Mouse (Mus musculus) forebrain, embryonic 13.5 days (tissue): Measurements from ENCODE around the gene Ptger1. TPM values are rescaled to one million over a fixed set of nuclear protein-coding genes. Genes with fewer than 3 reads are reported as not detected.

Experiments
- polyA plus RNA-seq: library from polyadenylated mRNA; unstranded; fragments of >200 nt; fragmentation: Nextera tagmentation; extraction: Ambion mirVana; gene quantifications from 2 replicates; pipeline ENCODE4 v1.2.1, GENCODE M21; 2015

The Ptger1 gene
- polyA plus RNA-seq, 1 experiment from 2014 or later = 0.67 TPM

Other genes starting within 250 kb of the Ptger1 start
- gene Scoc, start 208.3 kb upstream of the Ptger1 start, polyA plus RNA-seq = 198 and 200 TPM in 2 replicates
- gene Olfr370, start 130.9 kb upstream of the Ptger1 start, polyA plus RNA-seq = 0.15 TPM in 1 of 2 replicates, not detected in the other
- 393 and 412 TPM in 2 replicates for gene Ndufb7, start 100.0 kb upstream of the Ptger1 start, polyA plus RNA-seq
- gene Tecr, start 58.7 kb upstream of the Ptger1 start, polyA plus RNA-seq = 613 and 652 TPM in 2 replicates
- 59.4 and 61.9 TPM in 2 replicates for gene Dnajb1, start 58.5 kb upstream of the Ptger1 start, polyA plus RNA-seq
- gene Gipc1, start 14.0 kb upstream of the Ptger1 start, polyA plus RNA-seq = 190 and 196 TPM in 2 replicates
- gene Pkn1, start 32.5 kb downstream of the Ptger1 start, polyA plus RNA-seq = 25.6 and 26.7 TPM in 2 replicates
- gene Ddx39, start 48.5 kb downstream of the Ptger1 start, polyA plus RNA-seq = 183 and 200 TPM in 2 replicates
- gene Adgre5, start 74.6 kb downstream of the Ptger1 start, polyA plus RNA-seq = 6.7 and 7.2 TPM in 2 replicates
- gene Adgrl1, start 233.4 kb downstream of the Ptger1 start, polyA plus RNA-seq = 32.8 and 38.5 TPM in 2 replicates